Mouse (Mus musculus): ENCODE data around the gene Atf5. TPM values are rescaled to one million over a fixed set of nuclear protein-coding genes. Genes with fewer than 3 reads are reported as not detected.
A peak's percentile ranks its signal among the peaks of the same experiment; 100 is the strongest.

The Atf5 gene
- total RNA-seq (2021) = 10 to 100 TPM; 55.2 to 69.3 TPM
- long read RNA-seq, experiment 1, partial matches to known transcripts = 0 of 28 reads
- long read RNA-seq, experiment 1, other reads (novel, unspliced or antisense) = 28 of 28 reads
- long read RNA-seq, experiment 2, partial matches to known transcripts = 24 of 26 reads
- long read RNA-seq, experiment 2, other reads (novel, unspliced or antisense) = 0 of 26 reads

DNA sequence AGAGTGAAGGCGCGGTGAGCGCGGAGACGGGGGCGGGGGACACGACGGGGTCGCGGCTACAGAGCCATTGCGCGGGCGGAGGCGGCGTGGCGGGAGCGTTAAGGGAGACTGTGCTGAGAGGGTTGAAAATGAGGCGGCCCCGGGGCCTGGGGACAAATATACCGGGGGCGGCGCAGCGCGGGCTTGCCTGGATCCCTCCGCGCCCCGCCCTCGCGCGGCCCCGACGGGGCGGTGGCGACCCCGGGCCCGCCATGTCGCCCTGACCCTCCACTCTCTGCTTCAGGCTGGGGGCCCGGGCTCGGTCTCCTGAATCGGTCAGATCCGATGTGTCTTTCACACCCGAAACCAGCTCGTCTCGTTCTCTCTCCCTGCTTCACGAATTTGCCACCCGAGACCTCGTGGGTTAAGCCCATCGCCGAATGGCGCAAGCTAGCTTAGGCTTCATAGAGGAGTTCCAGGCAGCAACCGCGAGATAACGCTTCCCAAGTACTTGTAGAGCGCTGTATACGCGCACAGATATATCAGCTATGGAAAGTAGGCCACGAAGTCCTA is at the start of gene Atf5:
Atf5 (minus strand) TSS at position 189 of the 552 bp plus-strand sequence.
- peak; percentile 70 to 75 for DNase-seq
- intact Hi-C loops (cut with DNase I) = no loop called here

DNA sequence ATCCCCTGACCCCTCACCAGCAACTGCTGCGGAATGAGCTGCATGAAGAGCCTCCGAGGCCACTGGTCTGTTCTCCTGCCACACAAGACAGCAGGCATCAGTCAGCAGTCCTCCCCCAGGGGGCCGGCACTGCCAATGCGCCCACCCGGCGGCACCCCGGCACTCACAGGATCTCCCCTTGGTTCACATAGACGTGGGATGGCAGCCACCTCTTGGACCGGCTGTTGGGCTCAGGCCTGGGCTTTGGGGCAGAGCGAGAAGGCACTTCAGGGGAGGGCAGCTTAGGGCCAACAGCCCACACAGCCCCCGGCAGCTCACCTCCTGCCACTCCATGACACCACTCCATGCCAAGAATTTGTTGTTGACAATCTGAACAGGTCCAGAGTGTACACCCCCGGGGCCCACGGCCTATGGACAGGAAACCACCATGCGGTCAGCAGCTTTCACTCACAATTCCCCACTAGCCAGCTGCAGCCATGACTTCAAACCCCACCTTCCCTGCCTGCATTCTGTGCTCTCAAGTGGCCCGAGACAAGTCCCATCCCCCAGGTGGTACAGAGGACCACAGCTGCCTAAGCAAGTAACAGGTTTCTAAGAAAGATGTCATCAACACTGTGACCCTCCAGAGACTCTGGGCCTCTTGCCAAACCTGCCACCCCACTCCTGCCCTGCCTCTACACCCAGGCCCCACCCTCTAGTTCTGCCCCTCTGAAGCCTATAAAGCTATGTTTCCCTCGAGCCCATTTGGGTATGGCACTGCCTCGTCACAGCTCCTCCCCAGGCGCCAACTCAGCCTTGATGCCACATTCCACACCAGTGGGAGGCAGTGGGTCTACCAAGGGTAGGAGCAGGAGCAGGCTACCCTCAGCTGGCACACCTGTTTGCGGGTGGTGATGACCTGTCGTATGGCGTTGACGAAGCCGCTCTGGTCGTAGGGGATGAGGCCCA is 48.4 kb upstream of the Atf5 start:
- DNase-seq = no peak
- intact Hi-C loops (cut with DNase I) = no loop called here

DNA sequence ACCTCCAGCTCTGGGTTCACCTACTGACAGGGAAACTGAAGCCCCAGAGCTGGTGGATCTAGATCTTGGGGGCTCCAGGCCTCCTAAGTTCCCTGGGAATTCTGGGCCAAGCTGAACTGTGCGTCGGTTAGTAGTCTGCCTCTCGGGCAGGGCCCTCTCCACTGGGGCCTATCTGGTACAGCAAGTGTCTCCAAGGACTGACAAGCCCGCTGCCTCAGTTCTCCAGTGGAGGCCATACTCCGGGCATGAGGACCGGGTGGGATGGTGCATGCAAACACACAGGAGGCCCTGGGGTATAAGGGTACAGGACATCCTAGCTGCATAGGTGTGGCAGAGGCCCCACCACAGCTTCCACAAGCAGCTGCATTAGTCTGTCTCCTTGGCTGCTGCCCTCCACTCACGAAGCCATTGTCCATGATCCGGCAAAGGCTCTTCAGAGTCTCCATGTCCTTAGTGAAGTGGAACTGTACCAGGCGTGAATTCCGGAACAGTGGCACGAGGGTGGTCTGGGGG is 47.6 kb upstream of the Atf5 start:
- no peak for DNase-seq
- intact Hi-C loops (cut with DNase I) = no loop called here

DNA sequence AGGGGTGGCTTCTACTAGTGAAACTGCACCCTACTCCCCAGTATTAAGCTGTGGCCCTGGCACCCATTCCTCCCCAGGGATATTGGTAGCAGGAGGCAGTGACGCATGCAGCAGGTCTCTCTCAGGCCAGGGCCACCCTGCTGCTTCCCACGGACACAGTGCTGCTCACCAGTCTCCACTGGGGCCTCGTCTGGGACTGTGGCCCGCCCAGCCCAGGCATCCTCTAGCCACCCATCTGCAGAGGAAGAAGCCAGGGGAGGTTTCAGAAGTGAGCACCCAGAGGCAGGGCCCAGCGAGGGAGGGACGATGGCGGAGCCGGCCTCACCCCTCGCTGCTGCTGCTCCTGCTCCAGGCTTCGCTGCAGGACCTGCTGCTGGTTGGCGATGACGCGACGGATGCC is 46.8 kb upstream of the Atf5 start:
- intact Hi-C loops (cut with DNase I) = no loop called here
- no peak for DNase-seq

DNA sequence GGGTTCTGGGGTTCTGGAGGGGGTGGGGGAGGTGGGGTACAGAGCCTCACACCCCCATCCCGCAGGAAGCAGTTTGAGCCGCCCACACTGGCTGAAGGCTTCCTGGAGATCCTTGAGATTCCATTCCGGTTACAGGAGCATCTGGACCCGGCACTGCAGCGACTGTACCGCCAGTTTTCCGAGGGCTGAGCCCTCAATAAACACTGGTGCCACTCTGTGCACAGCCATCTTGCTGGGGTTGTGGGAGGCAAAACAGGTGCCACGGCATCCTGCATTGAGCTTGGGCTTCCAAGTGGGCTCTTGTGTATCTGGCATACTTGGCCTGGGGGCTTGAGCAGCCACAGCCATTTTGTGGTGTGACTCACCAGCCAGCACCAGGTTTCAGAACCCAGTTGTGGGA is 46.0 kb upstream of the Atf5 start:
- no peak for DNase-seq
- intact Hi-C loops (cut with DNase I) = no loop called here

DNA sequence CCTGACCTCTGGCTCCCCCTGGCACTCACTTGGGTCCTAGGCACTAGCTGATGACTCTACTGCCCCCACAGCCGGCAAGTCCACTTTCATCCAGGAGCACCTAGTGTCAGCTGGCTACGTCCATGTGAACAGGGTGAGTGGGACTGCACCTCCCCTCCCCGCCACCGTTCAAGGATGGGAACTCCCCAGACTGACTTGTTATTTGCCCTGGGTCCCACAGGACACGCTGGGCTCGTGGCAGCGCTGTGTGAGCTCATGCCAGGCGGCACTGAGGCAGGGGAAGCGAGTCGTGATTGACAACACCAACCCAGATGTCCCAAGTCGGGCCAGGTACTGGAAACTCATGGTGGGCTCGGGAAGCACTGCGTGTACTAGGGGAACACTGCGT is 45.0 kb upstream of the Atf5 start:
- intact Hi-C loops (cut with DNase I) = no loop called here
- no peak for DNase-seq

DNA sequence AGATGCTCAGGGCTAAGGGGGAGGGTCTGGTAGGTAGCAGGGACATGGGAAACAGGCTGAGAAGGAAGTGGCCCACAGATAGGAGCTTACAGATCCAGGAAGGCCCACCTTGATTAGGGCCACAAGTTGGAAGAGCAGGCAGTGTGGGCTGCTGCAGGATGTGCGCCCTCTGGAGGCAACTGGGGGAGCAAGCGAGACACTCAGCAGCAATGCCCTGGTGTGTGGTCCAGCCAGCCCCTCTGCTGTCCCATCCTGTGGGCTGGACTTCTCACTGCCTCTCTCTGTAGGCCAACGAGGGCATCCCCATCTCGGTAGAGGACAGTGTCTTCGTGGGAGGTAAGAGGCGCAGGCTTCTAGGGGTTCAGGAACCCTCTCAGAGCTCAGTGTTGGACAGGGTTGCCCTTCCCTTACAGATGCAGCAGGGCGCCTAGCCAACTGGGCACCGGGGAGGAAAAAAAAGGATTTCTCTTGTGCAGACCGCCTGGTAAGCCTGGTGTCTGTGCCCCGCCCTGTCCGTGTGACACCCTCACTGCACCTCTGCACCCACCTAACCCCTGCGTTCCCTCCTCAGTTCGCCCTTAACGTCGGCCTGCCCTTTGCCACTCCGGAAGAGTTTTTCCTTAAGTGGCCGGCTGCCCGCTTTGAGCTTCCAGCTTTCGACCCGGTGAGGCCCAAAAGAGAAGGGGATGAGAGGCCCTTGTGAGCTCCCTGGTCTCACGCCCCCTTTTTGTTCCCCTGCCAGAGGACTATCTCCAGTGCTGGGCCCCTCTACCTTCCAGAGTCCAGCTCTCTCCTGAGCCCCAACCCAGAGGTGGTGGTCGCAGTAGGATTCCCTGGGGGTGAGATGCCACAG is 44.3 kb upstream of the Atf5 start:
- intact Hi-C loops (cut with DNase I) = no loop called here
- DNase-seq = peak; percentile 65 to 67

DNA sequence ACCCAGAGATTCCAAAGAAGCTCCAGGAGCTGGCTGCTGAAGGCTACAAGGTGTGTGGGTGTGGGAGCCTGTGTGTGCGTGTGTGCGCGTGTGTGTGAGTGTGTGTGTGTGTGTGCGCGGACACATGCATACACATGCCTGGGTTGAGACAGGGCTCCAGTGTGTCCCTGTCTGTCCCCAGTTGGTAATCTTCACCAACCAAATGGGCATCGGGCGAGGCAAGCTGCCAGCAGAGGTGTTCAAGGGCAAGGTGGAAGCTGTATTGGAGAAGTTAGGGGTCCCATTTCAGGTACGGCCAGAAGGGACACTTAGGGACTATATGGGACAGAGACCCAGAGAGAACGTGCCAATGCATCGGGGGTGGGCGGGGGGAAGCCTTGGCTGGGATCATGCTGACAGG is 43.4 kb upstream of the Atf5 start:
- no peak for DNase-seq
- intact Hi-C loops (cut with DNase I) = no loop called here

DNA sequence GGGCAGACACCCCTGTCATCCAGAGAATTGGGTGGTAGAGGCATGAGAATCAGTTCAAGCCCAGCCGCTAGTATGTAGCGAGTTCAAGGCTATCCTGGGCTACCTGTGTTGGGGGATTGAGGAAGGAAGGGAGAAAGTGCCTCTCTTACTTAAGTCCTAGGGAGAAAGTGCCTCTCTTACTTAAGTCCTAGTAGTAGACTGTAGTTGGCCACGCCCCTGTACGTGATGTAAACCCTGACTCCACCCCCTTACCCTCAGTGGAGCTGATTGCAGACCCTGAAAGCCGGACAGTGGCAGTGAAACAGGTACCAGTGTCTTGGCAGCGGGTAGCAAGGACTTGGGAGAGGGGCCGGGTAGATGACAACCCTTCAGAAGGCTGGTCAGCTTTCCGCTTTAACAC is 41.4 kb upstream of the Atf5 start:
- intact Hi-C loops (cut with DNase I) = no loop called here
- DNase-seq = no peak

DNA sequence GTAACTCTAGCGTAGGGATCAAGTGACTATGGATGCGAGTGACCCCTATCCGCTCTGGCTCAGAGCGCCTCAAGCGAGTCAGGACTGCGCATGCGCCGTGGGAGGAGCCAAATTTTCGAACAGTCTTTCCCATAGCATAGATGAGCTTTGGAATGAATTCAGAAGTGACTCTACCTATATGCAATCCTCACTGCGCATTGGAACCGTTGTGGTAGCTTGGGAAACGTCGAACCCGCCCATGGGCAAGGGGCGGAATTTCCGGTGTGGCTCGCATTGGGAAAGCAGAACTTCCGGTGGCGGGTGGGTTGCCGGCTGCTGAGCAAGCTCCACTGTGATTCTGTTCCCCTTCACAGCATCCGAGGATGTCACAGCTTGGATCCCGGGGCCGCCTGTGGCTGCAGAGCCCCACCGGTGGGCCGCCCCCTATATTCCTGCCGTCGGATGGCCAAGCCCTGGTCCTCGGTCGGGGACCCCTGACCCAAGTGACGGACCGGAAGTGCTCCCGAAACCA is 40.6 kb upstream of the Atf5 start, which contains the start of gene Pnkp:
Pnkp (plus strand) TSS at position 98 of the 511 bp plus-strand sequence.
- peak; percentile 71 to 85 for DNase-seq
- intact Hi-C loops (cut with DNase I) = no loop called here

DNA sequence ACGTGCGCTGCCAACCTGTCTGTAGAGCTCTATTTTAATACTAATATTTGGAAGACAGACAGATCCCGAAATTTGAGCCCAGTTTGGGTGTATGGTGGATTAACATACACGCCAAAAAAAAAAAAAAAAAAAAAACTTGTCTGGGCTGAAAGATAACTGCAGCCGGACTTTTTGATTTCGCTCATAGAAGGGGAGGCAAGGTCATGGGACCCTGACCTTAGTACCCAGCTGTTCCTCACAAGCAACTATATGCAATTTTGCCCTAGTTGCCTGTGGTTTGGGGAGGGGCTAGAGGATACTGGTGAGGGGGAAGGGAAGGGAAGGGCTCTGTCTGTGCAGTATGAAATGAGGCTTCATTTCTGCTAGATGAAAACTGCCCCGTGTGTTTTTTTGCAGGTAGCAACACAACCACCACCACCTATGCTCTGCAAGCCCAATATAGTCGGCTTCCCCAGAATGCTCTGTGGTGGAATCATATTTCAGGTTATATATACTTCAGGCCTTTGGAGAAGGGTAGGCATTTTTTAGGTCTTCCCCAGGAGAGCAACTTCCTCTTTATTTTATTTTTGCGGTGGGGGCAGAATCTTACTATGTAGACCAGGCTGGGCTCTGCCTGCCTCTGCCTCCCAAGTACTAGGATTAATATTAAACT is 39.9 kb upstream of the Atf5 start:
- no peak for DNase-seq
- intact Hi-C loops (cut with DNase I) = no loop called here

DNA sequence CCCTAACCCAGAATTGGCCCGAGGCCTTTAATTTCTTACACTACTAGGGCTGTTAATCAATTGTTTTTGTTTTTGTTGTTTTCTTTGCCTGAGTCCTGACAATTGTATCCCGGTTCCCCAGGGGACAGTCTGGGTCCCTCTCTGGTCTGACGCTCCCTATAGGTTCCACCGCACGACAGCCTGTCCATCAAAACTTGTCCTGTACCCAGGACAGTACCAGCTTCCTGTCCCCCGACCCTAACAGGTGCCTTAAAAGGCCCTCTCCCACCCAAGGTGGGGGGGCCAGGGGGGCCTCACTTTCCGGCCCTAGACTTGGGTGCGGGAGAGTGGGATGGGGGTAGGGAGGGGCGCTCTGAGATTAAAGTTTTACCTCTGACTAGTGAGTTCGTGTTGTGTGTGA is 38.6 kb upstream of the Atf5 start:
- intact Hi-C loops (cut with DNase I) = no loop called here

DNA sequence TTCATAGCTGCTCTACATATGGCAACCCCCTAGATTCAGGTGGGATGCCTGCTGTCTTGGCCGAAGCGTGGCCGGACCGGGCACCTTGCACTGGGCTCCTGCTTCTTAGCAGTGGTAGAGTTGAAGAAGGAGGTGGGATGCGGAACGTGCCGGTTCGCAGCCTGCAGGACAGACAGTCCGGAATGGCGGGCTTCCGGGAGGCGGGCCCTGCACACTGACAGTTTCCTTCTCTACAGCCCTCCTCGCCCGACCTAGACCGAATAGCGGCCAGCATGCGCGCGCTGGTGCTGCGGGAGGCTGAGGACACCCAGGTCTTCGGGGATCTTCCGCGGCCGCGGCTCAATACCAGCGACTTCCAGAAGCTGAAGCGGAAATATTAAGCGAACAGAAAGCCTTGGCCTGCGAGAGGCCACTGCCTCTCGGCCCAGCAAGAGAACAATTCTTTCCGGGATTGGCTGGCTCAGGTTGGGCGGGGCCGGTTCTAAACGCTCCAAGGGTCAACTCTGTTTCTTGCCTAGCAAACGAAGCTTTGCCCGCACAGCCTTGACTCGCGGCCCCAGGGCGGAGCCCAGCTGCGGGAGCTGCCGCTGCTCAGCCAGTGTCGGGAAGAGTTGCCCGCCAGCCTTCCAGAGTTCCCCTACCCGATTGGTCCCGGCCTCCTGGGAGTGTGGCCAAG is 38.0 kb upstream of the Atf5 start:
- intact Hi-C loops (cut with DNase I) = no loop called here
- DNase-seq = peak; percentile 81 to 86

More for the DNA sequence above, 38.6 kb upstream of the Atf5 start:
- DNase-seq = no peak

DNA sequence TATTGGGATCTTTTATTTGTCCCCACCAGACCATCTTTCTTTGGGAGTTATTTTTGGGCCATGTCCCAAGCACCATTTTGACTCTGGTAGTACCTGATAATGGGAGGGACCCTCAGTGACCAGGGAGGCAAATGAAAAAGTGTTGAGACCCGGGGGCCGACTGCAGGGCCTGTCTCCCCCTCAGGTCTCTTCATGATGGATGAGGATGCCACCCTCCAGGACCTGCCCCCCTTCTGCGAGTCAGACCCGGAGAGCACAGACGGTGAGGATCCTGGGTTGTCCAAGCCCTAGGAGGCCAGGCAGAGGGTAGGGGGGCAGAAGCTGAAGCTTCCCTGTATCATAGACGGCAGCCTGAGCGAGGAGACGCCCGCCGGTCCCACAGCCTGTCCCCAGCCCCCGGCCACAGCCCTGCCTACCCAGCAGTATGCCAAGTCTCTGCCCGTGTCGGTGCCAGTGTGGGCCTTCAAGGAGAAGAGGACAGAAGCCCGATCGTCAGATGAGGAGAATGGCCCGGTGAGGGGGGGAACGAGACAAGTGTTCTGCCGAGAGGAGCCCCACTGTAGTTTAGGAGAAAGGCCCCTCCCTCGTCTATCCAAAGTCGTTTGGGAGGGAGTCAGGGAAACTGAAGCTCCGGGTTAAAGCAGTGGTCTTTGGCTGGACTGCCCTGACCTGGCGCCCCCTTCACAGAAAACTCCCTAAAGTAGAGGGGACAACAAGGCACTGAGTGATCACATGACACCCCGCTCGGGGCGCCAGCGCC is 37.3 kb upstream of the Atf5 start:
- intact Hi-C loops (cut with DNase I) = no loop called here

DNA sequence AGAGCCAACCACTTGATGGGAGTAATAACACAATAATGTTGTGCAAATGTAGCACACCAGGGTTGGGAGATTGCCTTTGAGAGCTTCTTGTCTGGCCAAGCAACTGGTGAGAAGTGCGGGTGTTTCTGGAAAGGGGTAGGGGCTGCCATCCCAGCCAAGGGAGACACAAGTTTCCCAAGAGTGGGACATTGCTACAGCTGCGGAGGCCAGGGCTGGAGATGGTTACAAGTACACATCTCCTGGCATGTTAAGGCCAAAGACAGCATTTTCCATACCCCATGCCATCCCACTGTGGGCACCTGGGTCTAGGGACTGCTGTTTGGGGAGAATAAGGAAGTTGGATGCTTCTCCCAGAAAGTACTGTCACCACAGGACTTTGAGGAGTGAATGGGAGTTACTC is 36.6 kb upstream of the Atf5 start:
- DNase-seq = no peak
- intact Hi-C loops (cut with DNase I) = no loop called here

More for the DNA sequence above, 37.3 kb upstream of the Atf5 start:
- no peak for DNase-seq

DNA sequence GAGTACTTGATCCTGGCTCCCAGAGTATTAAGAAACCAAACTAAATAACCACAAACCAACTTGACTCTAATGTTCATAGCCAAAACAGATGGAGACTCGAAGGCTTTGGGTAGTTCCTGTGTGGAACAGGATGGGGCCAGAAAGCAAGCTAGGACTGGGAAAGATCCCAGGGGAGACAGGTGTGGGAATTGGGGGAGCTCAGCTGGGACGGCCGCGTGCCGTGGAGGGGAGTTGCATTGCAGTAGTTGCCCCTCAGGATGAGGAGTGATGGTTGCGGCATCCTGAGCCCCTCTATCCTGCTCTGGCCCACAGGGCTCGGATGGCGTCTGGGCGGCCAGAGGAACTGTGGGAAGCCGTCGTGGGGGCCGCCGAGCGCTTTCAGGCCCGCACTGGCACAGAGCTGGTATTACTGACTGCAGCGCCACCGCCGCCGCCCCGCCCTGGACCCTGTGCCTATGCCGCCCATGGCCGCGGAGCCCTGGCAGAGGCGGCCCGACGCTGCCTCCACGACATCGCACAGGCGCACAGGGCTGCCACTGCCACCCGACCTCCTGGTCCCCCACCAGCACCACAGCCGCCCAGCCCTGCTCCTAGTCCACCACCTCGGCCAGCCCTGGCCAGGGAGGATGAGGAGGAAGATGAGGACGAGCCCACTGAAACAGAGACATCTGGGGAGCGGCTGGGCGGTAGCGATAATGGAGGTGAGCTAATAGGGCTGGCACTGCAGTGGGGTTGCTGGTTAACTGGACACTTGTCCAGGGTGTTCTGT is 36.0 kb upstream of the Atf5 start:
- intact Hi-C loops (cut with DNase I) = no loop called here
- DNase-seq = no peak

DNA sequence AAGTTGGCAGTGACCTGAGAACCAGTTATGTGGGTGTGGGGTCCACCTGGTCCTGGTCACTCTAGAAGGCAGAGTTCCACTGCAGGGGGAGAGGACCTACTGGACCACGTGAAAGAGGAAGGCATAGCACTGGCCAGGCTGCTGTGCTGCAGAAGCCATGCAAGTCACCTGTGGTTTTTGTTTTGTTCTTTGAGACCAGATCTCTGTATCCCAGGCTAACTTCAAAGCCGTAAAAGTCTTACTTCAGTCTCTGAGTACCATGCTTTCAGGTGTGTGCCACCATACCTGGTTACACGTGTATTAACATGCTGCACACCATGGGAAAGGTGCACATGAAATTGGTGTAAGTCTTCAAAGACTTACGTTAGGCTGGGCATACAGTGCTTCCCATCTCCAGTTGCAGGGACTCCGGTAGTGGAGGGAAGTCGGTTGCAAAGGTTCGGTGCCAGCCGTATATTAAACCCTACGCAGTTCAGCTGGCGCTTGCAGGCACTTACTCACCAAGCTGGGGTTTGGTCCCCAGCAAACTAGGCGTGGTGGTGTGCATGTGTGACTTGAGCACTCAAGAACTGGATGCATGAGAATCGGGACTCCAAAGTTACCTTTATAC is 35.3 kb upstream of the Atf5 start:
- intact Hi-C loops (cut with DNase I) = no loop called here
- DNase-seq = no peak

All from gastrocnemius, postnatal 36 days (tissue).